Mouse (Mus musculus) 3T3-L1 (cell line): ENCODE measurements at regions not wholly inside any gene's neighbourhood (a gene's known extent, or its start where the extent isn't known, plus 50 kb on each side); places are given as distances from the start of the nearest gene placed in this dataset.
"Not testable (repeated sequence)": the region's sequence is repeated elsewhere in the genome, so short reads cannot be mapped to it uniquely, and the experiment has no call there.

Source experiments
- DNase-seq: peaks from one replicate; pipeline ENCODE4 v3.0.0-alpha.2; 2015; ENCODE audit warnings: low read depth, low spot score

- DNase-seq = no peak
Observed at GRCm38 (mm10) chr4:51519281-51519680, 302.8 kb downstream of the Cylc2 start.

DNA sequence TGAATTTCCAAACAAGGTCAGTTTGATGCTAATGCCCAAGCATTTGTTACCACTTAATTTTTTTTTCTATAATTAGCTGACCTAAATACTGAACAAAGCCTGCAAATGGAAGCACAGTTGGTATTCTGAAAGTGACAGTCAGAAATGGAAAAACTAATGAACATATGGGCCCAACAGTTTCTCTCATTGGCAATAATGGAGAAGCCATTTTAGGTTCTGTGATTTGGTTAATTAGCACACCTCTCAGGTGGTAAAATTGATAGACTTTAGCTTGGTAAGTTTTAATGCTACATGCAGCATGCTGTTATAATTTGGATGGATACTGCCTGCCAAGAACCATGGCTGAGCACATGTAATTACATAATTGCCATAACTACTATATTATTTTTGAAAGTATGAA lies 303.3 kb downstream of the Cylc2 start:
- no peak for DNase-seq

GRCm38 (mm10) chr4:51545419-51545818 lies 328.9 kb downstream of the Cylc2 start:
- DNase-seq = no peak

DNA sequence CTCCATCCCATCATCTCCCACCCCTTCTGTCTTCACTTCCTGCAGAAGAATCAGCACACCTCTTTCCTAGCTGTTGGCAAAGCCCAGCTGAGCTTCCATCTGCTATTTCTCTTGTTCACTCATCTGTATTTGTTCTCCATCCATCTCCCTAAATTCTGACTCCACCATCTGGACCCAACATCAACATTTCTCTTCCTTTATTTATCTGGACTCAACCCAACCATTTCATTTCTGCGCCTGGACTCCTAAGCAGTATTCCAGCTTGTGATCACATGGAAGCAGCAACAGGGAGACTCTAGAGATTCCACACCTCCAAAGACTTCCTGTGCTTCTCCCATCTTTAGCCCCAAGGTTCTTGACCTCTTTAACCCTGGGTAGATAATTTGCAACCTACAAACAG lies 343.2 kb downstream of the Cylc2 start:
- no peak for DNase-seq

- DNase-seq = no peak
Observed at GRCm38 (mm10) chr4:51560100-51560499, 343.6 kb downstream of the Cylc2 start.

GRCm38 (mm10) chr4:51562379-51562778 lies 345.9 kb downstream of the Cylc2 start:
- no peak for DNase-seq

DNA sequence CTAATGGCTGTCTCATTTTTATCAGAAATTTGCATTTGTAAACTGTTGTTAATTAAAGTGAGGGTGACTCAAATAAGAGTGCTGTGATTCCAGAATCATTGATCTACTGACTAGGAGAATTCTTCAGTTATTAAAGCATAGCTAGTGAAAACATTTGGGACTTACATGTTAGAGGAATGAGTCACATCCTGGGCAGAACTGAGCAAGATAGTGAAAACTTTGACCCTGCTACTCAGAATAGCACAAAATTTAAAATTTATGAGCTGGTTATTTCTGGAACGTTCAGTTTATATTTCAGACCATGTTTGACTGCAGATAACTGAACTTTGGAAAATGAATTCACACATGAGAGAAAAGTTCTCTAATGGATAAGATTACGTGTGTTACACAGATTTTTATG lies 360.0 kb downstream of the Cylc2 start:
- peak; percentile 76 for DNase-seq

- peak; percentile 38 for DNase-seq
Observed at GRCm38 (mm10) chr4:51594044-51594443, 377.6 kb downstream of the Cylc2 start.

DNA sequence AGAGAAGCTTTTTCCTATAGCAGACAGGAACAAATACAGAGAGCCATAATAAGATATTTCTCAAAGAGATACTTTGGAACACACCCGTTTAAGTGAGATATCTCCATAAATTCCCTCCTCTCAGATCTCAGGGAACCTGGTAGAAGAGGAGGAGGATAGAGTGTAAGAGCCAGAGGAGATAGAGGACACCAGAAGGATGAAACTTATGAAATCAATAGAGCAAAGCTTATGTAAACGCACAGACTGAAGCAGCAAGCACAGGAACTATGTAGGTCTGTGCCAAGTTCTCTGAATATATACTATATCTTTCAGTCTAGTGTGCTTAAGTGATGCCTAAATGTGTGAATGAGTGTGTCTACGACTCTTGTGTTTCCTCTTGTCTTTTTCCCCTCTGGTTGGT lies 381.4 kb downstream of the Cylc2 start:
- no peak for DNase-seq

DNA sequence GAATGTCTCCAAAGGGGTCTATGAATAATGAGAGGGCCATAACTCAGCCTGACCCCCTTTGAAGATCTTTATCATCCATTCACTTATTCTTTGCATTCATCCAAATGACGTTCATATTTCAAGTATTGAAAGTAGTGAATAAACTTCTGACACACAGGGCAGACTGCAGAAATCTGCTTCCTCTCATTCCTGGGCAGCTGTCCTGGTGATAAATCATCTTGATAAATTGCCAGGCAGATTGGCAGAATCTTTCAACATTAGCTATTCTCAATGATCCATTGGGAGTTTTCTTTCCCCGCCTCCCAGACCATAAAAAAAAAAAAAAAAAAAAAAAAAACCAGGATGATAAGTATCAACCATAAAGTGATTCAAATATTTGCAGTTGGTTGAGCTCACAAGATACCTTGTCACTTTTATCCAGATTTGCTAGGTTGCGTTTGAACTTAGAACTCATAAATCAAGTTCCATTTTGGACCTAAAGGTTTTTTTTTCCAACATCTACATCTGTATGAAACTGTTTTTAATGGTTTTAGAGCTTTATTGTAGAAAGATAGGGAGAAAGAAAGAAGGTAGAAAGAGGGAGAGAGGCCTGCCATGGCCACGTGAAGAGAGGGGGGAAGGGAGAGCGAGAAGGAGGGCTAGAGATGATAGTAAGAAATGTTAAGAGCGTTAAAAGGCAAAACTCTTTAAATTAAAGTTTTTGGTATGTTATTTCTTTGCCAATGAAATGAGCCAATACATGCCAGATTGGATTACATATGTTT lies 383.7 kb downstream of the Cylc2 start:
- peak; percentile 31 for DNase-seq

DNA sequence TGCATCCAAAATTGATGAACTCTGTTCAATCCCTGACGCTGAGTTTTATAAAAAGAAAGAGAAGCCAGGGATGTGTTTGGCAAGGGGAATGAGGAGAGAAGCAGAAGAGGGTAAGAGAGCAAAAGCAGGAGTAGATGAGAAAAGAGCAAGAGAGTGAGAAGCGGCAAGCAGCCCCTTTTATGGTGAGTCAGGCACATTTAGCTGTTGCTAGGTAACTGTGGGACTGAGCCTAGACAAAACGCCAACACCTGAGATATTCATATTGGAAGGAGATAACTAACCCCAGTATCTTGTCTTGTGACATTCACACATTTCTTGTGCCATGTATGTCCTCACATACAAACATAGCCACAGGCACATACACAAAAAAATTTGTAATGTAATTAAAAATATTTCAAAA lies 410.8 kb downstream of the Cylc2 start:
- no peak for DNase-seq

GRCm38 (mm10) chr4:51633471-51633870 lies 417.0 kb downstream of the Cylc2 start:
- no peak for DNase-seq

DNA sequence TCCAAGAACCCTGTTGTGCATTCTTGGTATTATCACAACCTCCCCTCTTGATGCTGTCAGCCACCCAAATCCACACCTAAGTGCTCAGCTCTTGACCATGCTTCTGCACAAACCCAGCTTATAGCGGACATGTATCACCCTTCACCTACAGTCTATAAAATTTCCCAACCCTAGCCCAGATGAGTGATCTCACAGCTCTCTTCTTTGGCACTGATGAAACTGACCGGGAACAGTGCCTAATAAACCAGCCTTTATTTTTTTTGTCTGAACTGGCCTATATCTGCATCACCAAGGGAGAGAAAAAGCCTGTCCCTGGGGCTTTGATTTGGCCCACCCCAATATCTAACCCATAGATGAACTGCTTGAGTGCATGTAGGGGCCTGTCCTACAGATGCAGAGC lies 440.8 kb downstream of the Cylc2 start:
- peak; percentile 3 for DNase-seq

DNA sequence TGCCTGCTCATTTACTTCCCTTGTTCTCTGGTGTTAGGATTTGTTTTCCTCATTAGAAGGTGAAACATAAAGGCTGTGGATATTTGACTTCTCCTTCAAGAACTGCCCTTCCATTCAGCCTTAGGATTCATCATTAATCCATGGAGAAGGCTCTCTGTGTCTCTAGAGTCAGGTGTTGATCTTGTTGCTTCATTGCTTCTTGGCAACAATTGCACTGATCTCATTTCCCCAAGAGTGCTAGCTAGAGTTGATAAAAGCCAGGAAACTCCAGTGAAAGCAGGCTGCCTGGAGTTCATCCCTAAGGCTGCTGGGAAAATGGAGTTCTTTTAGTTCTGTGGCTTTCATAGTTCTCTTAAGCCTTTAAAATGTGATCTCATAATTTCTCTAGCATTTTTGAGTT lies 441.8 kb downstream of the Cylc2 start:
- peak; percentile 5 for DNase-seq

DNA sequence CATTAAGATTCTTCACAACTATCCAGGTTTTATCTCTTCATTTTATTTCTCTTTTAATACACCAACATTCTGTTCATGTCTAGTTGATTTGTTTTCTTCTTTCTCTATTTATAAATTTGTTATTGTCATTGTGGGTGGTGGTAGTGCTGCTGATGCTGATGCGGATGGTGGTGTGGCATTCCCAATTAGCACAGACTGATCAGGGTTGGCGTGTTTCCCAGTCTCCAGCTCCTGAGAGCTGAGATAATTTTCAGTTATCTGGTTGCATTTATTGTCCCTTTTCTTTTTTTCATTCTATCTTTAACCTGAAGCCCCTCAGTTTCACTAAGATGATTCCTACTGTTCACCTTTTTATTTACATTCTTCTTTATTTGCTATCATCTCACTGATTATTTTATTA lies 455.0 kb downstream of the Cylc2 start:
- no peak for DNase-seq

DNA sequence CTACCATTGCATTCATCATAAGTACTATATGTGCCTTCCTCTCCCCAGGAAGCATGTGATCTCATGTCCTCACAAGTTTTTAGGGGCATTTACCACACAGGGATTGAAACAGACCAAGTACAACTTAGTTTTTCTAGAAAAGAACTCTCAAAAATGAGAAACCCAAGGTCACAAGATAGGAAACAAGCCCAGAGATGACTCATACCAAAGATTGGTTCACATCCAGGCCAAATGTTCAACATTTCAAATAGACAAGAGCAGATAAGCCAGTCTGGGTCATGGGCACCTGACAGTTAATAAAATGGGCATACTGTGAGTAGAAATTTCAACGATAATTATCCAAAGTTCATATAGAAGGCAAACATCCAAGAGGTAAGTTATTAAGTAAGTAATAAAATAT lies 457.9 kb downstream of the Cylc2 start:
- peak; percentile 29 for DNase-seq

DNA sequence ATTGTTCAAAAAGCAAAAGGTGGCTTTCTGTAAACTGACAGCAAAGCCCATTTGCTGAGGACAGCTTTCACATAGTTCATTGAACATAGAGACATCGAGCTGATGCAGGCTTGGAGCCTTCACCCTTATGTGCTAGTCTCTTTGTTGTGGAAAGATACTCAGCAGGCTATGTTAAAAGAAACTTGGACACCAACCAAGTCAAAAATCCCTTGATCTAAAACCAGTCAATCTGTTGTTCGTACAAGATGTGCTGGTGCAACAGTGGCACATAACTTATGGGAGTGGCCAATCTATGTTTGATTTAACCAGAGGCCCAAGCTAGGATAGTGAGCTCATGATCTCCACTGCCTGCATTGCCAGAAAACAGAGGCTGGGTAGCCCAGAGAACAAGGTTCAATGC lies 462.6 kb downstream of the Cylc2 start:
- DNase-seq = no peak

- not testable (repeated sequence) for DNase-seq
Observed at GRCm38 (mm10) chr4:51683345-51683744, 466.9 kb downstream of the Cylc2 start.

DNA sequence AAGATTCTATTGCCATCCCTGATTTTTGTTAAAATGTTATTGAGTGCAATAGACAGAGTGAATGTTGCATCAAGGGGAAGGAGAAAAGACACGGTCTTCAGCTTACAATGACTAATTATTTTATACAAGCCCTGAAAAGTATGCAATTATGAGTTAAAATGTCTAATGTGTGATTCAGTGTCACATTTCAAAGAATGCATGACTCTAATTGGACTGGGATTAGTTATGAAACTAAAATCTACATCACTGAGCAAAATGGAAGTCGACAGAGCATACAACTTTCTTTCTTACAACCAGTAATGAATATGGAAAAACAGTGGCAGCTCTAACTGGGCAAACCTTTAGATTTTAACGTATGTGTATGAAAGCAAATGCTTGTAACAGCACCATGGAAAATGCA lies 470.2 kb downstream of the Cylc2 start:
- no peak for DNase-seq
